Mouse (Mus musculus) forebrain, embryonic 10.5 days (tissue): Measurements from ENCODE around the gene Vps8. TPM values are rescaled to one million over a fixed set of nuclear protein-coding genes. Genes with fewer than 3 reads are reported as not detected.

Source experiments
- DNase-seq: peaks from one replicate; pipeline ENCODE4 v3.0.0-alpha.2; 2017; ENCODE audit warnings: low spot score; ENCODE audit errors: extremely low spot score
- H3K27ac ChIP-seq: fragments of 300-500 bp; sonication (generic); 2 replicates; pipeline ENCODE4 v1.5.1; 2016; ENCODE audit warnings: mild to moderate bottlenecking
- H3K27me3 ChIP-seq: fragments of 300-500 bp; sonication (generic); 2 replicates; pipeline ENCODE4 v1.6.1; 2016; ENCODE audit warnings: mild to moderate bottlenecking; ENCODE audit not compliant: poor library complexity, severe bottlenecking
- H3K36me3 ChIP-seq: fragments of 300-500 bp; sonication (generic); replicated peaks from 2 replicates; pipeline ENCODE4 v1.6.1; 2016; ENCODE audit warnings: mild to moderate bottlenecking, moderate library complexity
- H3K4me1 ChIP-seq: fragments of 300-500 bp; sonication (generic); 2 replicates; pipeline ENCODE4 v1.6.1; 2016
- H3K4me3 ChIP-seq: fragments of 300-500 bp; sonication (generic); 2 replicates; pipeline ENCODE4 v1.5.1; 2016; ENCODE audit warnings: mild to moderate bottlenecking, moderate library complexity
- H3K9me3 ChIP-seq: fragments of 300-500 bp; sonication (generic); 2 replicates; pipeline ENCODE4 v1.6.1; 2016; ENCODE audit warnings: mild to moderate bottlenecking, moderate library complexity
- WGBS: fragments of 180-500 bp; shearing (Covaris S2); methylation state at CpG from one replicate; pipeline ENCODE4 v1.1.7; 2016; 5-methylcytosine and 5-hydroxymethylcytosine counted together
- polyA plus RNA-seq: library from polyadenylated mRNA; unstranded; fragments of >200 nt; fragmentation: Nextera tagmentation; extraction: Ambion mirVana; gene quantifications from 2 replicates; pipeline ENCODE4 v1.2.1, GENCODE M21; 2016

The Vps8 gene
- polyA plus RNA-seq, 1 experiment from 2014 or later = 21.0 TPM

DNA sequence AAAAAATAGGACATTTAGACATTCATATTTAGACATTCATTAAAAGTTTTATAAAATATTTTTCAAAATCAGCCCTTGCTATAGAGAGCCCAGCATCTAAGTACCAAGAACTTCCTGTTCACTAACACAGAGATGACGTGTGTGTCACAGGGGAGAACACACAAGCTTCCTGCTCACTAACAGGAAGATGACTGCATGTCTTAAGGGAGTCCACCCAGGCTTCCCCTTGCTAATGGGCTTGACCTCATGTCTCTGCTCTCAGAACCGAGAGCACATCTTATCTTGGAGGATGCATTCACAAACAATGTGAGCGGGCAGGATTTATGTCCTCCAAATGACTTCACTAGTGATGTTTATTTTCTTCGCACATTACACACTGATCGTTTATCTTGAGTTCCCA lies 167.9 kb downstream of the Vps8 start:
- 86% methylated on average over 5 of the region's 5 CpGs for whole genome bisulfite sequencing
- Histone ChIP-seq H3K27ac (no peak overlapping the region), H3K9me3 (no peaks in the 10 kb centered on the region), H3K36me3 (no peaks in the 10 kb centered on the region), H3K4me3 (no peak overlapping the region), H3K27me3 (no peaks in the 10 kb centered on the region), H3K4me1 (no peaks in the 10 kb centered on the region)
- no peak for DNase-seq

DNA sequence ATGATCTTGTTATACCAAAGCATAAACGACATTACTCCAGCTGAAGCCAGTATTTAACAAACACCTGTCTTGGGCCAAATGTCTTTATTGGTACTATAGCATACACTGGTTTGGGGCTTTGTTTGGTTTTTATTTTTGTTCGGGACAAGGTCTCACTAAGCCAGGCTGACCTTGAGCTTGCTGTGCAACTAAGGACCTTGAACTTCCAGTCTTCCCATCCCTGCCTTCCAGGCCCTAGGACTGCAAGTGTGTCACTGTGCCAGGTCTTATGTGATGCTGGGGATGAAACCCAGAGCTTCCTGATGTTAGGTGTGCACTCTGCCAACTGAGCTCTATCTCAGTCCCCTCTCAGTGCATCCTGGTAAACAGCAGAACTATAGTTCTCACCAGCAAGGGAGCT lies 168.6 kb downstream of the Vps8 start:
- Histone ChIP-seq H3K4me3 (no peak overlapping the region), H3K9me3 (no peaks in the 10 kb centered on the region), H3K27ac (no peak overlapping the region), H3K27me3 (no peaks in the 10 kb centered on the region), H3K4me1 (no peaks in the 10 kb centered on the region), H3K36me3 (no peaks in the 10 kb centered on the region)
- no peak for DNase-seq
- WGBS = 89% methylated on average over 2 of the region's 2 CpGs

- Histone ChIP-seq H3K4me3 (no peak overlapping the region), H3K27ac (no peak overlapping the region), H3K36me3 (no peaks in the 10 kb centered on the region), H3K27me3 (no peaks in the 10 kb centered on the region), H3K4me1 (no peaks in the 10 kb centered on the region), H3K9me3 (no peaks in the 10 kb centered on the region)
- no peak for DNase-seq
- 82% methylated on average over 6 of the region's 6 CpGs for WGBS
These were observed 172.6 kb downstream of the Vps8 start for GRCm38 (mm10) chr16:21595539-21595938.

GRCm38 (mm10) chr16:21604354-21604753 lies 181.4 kb downstream of the Vps8 start:
- DNase-seq = no peak
- H3K27ac ChIP-seq = no peak overlapping the region
- no peaks in the 10 kb centered on the region for H3K27me3 ChIP-seq
- H3K36me3 ChIP-seq = no peaks in the 10 kb centered on the region
- H3K4me3 ChIP-seq = no peak overlapping the region
- no peaks in the 10 kb centered on the region for H3K9me3 ChIP-seq
- WGBS = 91% methylated on average over 6 of the region's 6 CpGs
- H3K4me1 ChIP-seq = no peaks in the 10 kb centered on the region

- Histone ChIP-seq H3K27me3 (no peaks in the 10 kb centered on the region), H3K4me1 (no peaks in the 10 kb centered on the region), H3K36me3 (no peaks in the 10 kb centered on the region), H3K9me3 (no peaks in the 10 kb centered on the region), H3K4me3 (no peak overlapping the region), H3K27ac (no peak overlapping the region)
- DNase-seq = no peak
- 91% methylated on average over 6 of the region's 6 CpGs for WGBS
These were observed 183.5 kb downstream of the Vps8 start for GRCm38 (mm10) chr16:21606249-21607020.

GRCm38 (mm10) chr16:21607021-21607650 lies 184.2 kb downstream of the Vps8 start:
- Histone ChIP-seq H3K9me3 (no peaks in the 10 kb centered on the region), H3K4me1 (no peaks in the 10 kb centered on the region), H3K27me3 (no peaks in the 10 kb centered on the region), H3K36me3 (no peaks in the 10 kb centered on the region), H3K4me3 (no peak overlapping the region), H3K27ac (no peak overlapping the region)
- 88% methylated on average over 8 of the region's 8 CpGs for WGBS
- no peak for DNase-seq

- H3K27me3 ChIP-seq = no peaks in the 10 kb centered on the region
- H3K9me3 ChIP-seq = no peaks in the 10 kb centered on the region
- 79% methylated on average over 5 of the region's 5 CpGs for WGBS
- no peaks in the 10 kb centered on the region for H3K4me1 ChIP-seq
- H3K36me3 ChIP-seq = no peaks in the 10 kb centered on the region
- H3K4me3 ChIP-seq = no peak overlapping the region
- H3K27ac ChIP-seq = no peak overlapping the region
- no peak for DNase-seq
These were observed 184.7 kb downstream of the Vps8 start for GRCm38 (mm10) chr16:21607651-21608040.

DNA sequence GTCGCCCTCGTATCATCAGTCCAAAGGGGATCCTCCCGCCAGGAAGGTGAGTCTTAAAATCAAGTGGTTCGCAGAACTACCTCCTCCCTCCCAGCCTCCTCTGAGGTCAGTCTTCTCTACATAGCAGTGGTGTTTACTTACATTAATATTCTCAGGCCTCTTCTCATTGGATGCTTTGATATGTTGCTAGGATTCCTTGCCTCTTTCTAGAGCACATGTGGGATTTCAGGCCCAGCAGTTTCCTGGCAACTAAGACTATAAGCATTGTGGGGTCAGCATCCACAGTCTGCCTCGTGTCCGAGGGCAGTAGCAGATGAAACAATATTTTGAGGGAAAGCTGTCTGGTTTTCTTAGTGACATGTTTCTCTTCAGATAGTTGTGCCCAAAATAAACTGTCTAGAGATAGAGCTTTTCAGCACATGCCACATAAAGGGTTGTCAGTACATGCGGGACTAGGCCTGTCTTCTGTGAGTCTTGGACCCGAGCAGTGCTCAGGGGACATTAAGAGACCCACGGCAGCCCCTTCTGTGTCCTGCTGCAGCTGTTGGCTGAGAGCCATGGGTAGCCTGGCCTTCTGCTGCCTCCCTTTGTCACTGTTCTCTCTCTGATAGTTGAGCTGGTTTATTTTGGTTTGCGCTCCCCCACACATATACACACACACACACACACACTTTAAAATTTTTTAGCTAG lies 185.4 kb downstream of the Vps8 start:
- peaks cover 3% of the 10 kb centered on the region; the same call in 1 of the 2 replicates for H3K36me3 ChIP-seq
- DNase-seq = no peak
- no peaks in the 10 kb centered on the region for H3K4me1 ChIP-seq
- H3K27ac ChIP-seq = no peak overlapping the region
- no peaks in the 10 kb centered on the region; the same call in 1 of the 2 replicates for H3K9me3 ChIP-seq
- no peak overlapping the region for H3K4me3 ChIP-seq
- WGBS = 94% methylated on average over 10 of the region's 10 CpGs
- no peaks in the 10 kb centered on the region for H3K27me3 ChIP-seq

GRCm38 (mm10) chr16:21610473-21610872 lies 187.6 kb downstream of the Vps8 start:
- no peak overlapping the region for H3K4me3 ChIP-seq
- 91% methylated on average over 4 of the region's 4 CpGs for WGBS
- no peak for DNase-seq
- no peak overlapping the region for H3K27ac ChIP-seq
- H3K27me3 ChIP-seq = no peaks in the 10 kb centered on the region
- peaks cover 4% of the 10 kb centered on the region; the same call in 1 of the 2 replicates for H3K36me3 ChIP-seq
- no peaks in the 10 kb centered on the region for H3K4me1 ChIP-seq
- H3K9me3 ChIP-seq = no peaks in the 10 kb centered on the region; the same call in 1 of the 2 replicates

GRCm38 (mm10) chr16:21615802-21616201 lies 192.9 kb downstream of the Vps8 start:
- WGBS = 59% methylated on average over 7 of the region's 7 CpGs
- H3K27ac ChIP-seq = no peak overlapping the region
- no peak overlapping the region for H3K4me3 ChIP-seq
- H3K4me1 ChIP-seq = peaks cover 2% of the 10 kb centered on the region; the same call in 1 of the 2 replicates
- peaks cover 4% of the 10 kb centered on the region; the same call in 1 of the 2 replicates for H3K36me3 ChIP-seq
- no peaks in the 10 kb centered on the region; the same call in 1 of the 2 replicates for H3K9me3 ChIP-seq
- no peaks in the 10 kb centered on the region for H3K27me3 ChIP-seq
- no peak for DNase-seq

GRCm38 (mm10) chr16:21620630-21621029 lies 197.7 kb downstream of the Vps8 start:
- Histone ChIP-seq H3K9me3 (no peaks in the 10 kb centered on the region; the same call in 1 of the 2 replicates), H3K27me3 (no peaks in the 10 kb centered on the region), H3K36me3 (no peaks in the 10 kb centered on the region), H3K27ac (no peak overlapping the region), H3K4me3 (no peak overlapping the region), H3K4me1 (peaks cover 3% of the 10 kb centered on the region)
- no peak for DNase-seq
- 92% methylated on average over 2 of the region's 2 CpGs for WGBS

DNA sequence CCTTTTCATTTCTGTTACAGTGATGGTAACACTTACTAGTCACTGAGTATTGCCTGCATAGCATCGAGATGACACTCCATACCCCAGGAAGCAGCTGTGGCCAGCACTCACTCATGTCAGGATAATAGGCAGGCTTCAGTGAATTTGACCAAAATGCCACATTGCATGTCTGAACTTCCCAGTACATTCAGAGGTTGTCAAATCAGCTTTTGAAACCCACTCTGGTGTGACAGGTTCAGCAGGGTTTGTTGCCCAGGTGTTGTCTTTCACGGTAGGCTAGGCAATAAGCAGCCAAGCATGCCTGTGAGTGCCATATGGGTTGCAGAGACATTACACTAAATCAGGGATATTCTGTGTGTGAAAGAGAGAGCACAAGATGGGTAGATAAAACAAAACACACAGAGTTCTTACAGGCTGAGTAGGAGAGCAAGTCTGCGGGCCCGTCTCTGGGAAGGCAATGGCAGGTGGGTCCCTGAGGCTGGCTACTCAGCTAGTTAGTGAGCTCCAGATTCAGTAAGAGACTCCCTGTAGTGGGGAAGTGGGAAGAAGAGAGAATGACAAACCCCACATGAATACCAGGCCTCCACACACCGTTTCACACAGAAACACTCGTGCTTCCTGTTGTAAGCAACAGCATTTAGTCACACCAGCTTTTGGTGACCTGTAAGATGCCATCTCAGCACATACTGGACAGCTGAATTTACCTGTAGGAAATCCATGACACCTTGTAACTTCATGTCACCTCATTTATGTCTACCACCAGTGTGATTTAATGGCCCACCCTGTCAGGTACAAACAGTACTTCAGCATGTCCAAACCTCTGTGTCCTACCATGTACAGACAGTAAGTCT lies 203.1 kb downstream of the Vps8 start:
- Histone ChIP-seq H3K4me1 (peaks cover 27% of the 10 kb centered on the region), H3K27me3 (no peaks in the 10 kb centered on the region), H3K36me3 (no peaks in the 10 kb centered on the region), H3K9me3 (no peaks in the 10 kb centered on the region), H3K27ac (no peak overlapping the region), H3K4me3 (no peak overlapping the region)
- WGBS = 79% methylated on average over 6 of the region's 6 CpGs
- DNase-seq = peak; percentile 13
